Mouse (Mus musculus): Measurements from ENCODE around the gene Sdcbp2.

Sdcbp2 gene

GRCm38 (mm10) chr2:151571873-151572700, at the start of gene Sdcbp2:
Gene Sdcbp2, plus strand, starts transcription at chr2:151572622.
- DNase-seq (ENCODE audit: low spot score in 2 of 2): peak in 1 of 2 experiments; percentile 31

GRCm38 (mm10) chr2:151524324-151525041, 47.9 kb upstream of the Sdcbp2 start:
- no peak for DNase-seq (ENCODE audit: low spot score in 2 of 2)

- DNase-seq (ENCODE audit: low spot score in 2 of 2): no peak
Observed at GRCm38 (mm10) chr2:151525520-151525919, 46.9 kb upstream of the Sdcbp2 start.

- no peak for DNase-seq (ENCODE audit: low spot score in 2 of 2)
Observed at GRCm38 (mm10) chr2:151528066-151528465, 44.4 kb upstream of the Sdcbp2 start.

GRCm38 (mm10) chr2:151529169-151529568, 43.3 kb upstream of the Sdcbp2 start:
- no peak for DNase-seq (ENCODE audit: low spot score in 2 of 2)

GRCm38 (mm10) chr2:151530378-151531230, 41.8 kb upstream of the Sdcbp2 start:
- no peak for DNase-seq (ENCODE audit: low spot score in 2 of 2)

- DNase-seq (ENCODE audit: low spot score in 2 of 2): no peak
Observed at GRCm38 (mm10) chr2:151533632-151534031, 38.8 kb upstream of the Sdcbp2 start.

GRCm38 (mm10) chr2:151535961-151536617, 36.3 kb upstream of the Sdcbp2 start:
- DNase-seq (ENCODE audit: low spot score in 2 of 2): no peak

- peak in 1 of 2 experiments; percentile 73 for DNase-seq (ENCODE audit: low spot score in 2 of 2)
Observed at GRCm38 (mm10) chr2:151536618-151536974, 35.8 kb upstream of the Sdcbp2 start.

- no peak for DNase-seq (ENCODE audit: low spot score in 2 of 2)
Observed at GRCm38 (mm10) chr2:151538646-151539045, 33.8 kb upstream of the Sdcbp2 start.

- peak; percentile 97 to 98 for DNase-seq (ENCODE audit: low spot score in 2 of 2)
Observed at GRCm38 (mm10) chr2:151542323-151543062, 29.9 kb upstream of the Sdcbp2 start, which contains the start of gene Fkbp1a. Gene Fkbp1a, plus strand, starts transcription at chr2:151542483.

- no peak for DNase-seq (ENCODE audit: low spot score in 2 of 2)
Observed at GRCm38 (mm10) chr2:151543063-151543895, 29.1 kb upstream of the Sdcbp2 start.

GRCm38 (mm10) chr2:151544673-151545072, 27.7 kb upstream of the Sdcbp2 start:
- DNase-seq (ENCODE audit: low spot score in 2 of 2): no peak

GRCm38 (mm10) chr2:151546571-151546970, 25.9 kb upstream of the Sdcbp2 start:
- DNase-seq (ENCODE audit: low spot score in 2 of 2): no peak

- no peak for DNase-seq (ENCODE audit: low spot score in 2 of 2)
Observed at GRCm38 (mm10) chr2:151549615-151550121, 22.8 kb upstream of the Sdcbp2 start.

- no peak for DNase-seq (ENCODE audit: low spot score in 2 of 2)
Observed at GRCm38 (mm10) chr2:151562930-151563921, 9.2 kb upstream of the Sdcbp2 start.

- DNase-seq (ENCODE audit: low spot score in 2 of 2): no peak
Observed at GRCm38 (mm10) chr2:151564006-151564405, 8.4 kb upstream of the Sdcbp2 start.

- DNase-seq (ENCODE audit: low spot score in 2 of 2): no peak
Observed at GRCm38 (mm10) chr2:151564986-151565385, 7.4 kb upstream of the Sdcbp2 start.
